Mouse (Mus musculus) liver, postnatal 0 days (tissue): ENCODE results near the gene Fanca. TPM values are rescaled to one million over a fixed set of nuclear protein-coding genes. Genes with fewer than 3 reads are reported as not detected.
A peak's percentile ranks its signal among the peaks of the same experiment; 100 is the strongest.

ENCODE experiments used
- ATAC-seq: fragments of 200-750 bp; cut with Nextera tagmentation; 2 replicates; pipeline ENCODE4 v1.8.0; 2017; ENCODE audit warnings: mild to moderate bottlenecking, moderate library complexity
- DNase-seq: peaks from one replicate; pipeline ENCODE4 v3.0.0-alpha.2; 2016
- H3K27ac ChIP-seq: fragments of 300-500 bp; sonication (generic); 2 replicates; pipeline ENCODE4 v1.5.1; 2014; ENCODE audit warnings: antibody characterized with exemption, moderate library complexity, mild to moderate bottlenecking, low read depth
- H3K27me3 ChIP-seq: fragments of 300-500 bp; sonication (generic); 2 replicates; pipeline ENCODE4 v1.6.1; 2014; ENCODE audit warnings: low read length, control low read depth, mixed read lengths; ENCODE audit not compliant: insufficient read depth
- H3K36me3 ChIP-seq: fragments of 300-500 bp; sonication (generic); replicated peaks from 2 replicates; pipeline ENCODE4 v1.6.1; 2014; ENCODE audit warnings: mild to moderate bottlenecking, control low read depth, low read length, moderate library complexity, mixed read lengths; ENCODE audit not compliant: insufficient read depth
- H3K4me1 ChIP-seq: fragments of 300-500 bp; sonication (generic); 2 replicates; pipeline ENCODE4 v1.6.1; 2014; ENCODE audit warnings: antibody characterized with exemption, mild to moderate bottlenecking, control low read depth; ENCODE audit not compliant: insufficient read depth
- H3K4me2 ChIP-seq: fragments of 300-500 bp; sonication (generic); 2 replicates; pipeline ENCODE4 v1.6.1; 2014; ENCODE audit warnings: low read depth, mild to moderate bottlenecking, low read length, moderate library complexity, mixed read lengths
- H3K4me3 ChIP-seq: fragments of 300-500 bp; sonication (generic); 2 replicates; pipeline ENCODE4 v1.5.1; 2014; ENCODE audit warnings: low read depth, low read length
- H3K9ac ChIP-seq: fragments of 300-500 bp; sonication (generic); replicated peaks from 2 replicates; pipeline ENCODE4 v1.6.1; 2014; ENCODE audit warnings: mild to moderate bottlenecking, moderate library complexity
- H3K9me3 ChIP-seq: fragments of 300-500 bp; sonication (generic); 2 replicates; pipeline ENCODE4 v1.6.1; 2016; ENCODE audit warnings: mild to moderate bottlenecking, control low read depth, low read length, mixed read lengths
- CTCF ChIP-seq: sonication (generic); IDR thresholded peaks from 2 replicates; pipeline ENCODE4 v1.5.1; 2016; ENCODE audit warnings: antibody characterized with exemption, low read depth
- EP300 ChIP-seq: IDR thresholded peaks from 2 replicates; pipeline ENCODE4 v1.6.1; 2016; ENCODE audit warnings: antibody characterized with exemption, low read depth, mild to moderate bottlenecking
- WGBS: fragments of 180-500 bp; shearing (Covaris S2); extraction: QIAGEN DNeasy Blood & Tissue Kit; methylation state at CpG from one replicate; pipeline ENCODE4 v1.1.7; 2014; ENCODE audit not compliant: insufficient replicate concordance; 5-methylcytosine and 5-hydroxymethylcytosine counted together
- polyA plus RNA-seq: library from polyadenylated mRNA; unstranded; fragments of >200 nt; fragmentation: Nextera tagmentation; extraction: Ambion mirVana; gene quantifications from 2 replicates; pipeline ENCODE4 v1.2.1, GENCODE M21; 2015

Fanca gene
- polyA plus RNA-seq, 1 experiment from 2014 or later, result 6.3 TPM

DNA sequence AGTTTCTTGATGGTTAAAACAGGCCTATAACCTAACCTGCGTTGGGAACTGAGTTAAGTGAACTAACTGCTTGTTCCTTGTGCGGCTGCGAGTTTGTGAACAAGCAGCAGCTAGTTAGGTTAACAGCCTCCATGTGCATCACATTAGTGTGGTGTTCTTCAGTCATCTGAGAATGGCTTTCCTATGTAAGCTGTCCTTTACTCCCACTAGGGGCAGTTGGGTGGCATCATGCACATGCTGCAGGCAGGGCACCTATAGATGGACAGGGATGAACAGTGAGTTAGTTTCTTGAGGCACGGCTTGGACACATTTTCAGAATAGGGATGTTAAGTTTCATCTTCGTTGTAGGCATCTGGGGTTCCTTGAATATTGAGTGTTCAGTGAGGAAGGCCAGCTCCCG is 63.2 kb downstream of the Fanca start:
- peak overlapping the region; percentile 77 for H3K4me2 ChIP-seq
- WGBS, result 62% methylated on average over 6 of the region's 6 CpGs

DNA sequence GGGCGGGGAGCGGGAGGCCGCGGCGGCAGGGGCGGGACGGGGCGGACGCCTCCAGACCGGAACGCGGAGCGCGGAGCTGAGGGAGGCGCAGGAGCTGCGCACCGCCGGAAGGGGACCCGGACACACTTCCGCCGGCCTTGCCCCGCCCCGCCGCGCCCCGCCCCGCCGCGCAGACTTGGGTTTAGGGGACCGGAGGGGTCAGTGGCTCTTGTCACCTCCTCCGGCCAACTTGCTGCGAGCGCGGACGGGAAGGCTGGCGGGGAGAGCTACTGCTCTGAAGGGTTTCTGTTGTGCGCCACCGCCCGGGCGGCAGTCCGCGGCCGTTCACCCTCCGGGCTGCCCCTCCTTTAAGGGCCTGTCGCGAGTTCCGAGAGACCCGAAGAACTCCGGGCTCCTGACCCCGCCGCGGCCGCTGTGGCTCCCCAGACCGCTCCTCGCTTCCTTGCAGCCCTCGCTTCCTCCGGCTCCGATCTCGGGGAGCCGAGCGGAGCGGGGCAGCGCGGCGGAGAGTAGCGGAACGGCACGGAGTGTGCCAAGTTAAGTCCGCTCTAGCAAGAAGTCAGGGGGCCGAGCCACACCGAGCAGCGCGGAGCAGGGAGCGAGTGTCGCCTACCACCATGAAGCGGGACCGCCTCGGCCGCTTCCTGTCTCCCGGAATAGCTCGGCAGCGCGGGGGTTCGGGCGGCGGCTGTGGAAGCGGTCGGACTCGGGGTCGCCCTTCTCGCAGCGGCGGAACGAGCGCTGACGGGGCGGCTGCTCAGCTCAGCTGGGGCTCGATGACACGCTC is 64.1 kb downstream of the Fanca start, which contains the start of the genes Zfp276 and Vps9d1:
TSS of gene Zfp276 (plus strand) at position 97 of the 787 bp plus-strand sequence.
TSS of gene Vps9d1 (minus strand) at position 250 of the 787 bp plus-strand sequence.
- peaks cover 36% of the 10 kb centered on the region for H3K36me3 ChIP-seq
- peak; percentile 97 for ATAC-seq

More for the DNA sequence above, 63.2 kb downstream of the Fanca start:
- no peak for TF ChIP-seq EP300
- TF ChIP-seq CTCF, result peak; percentile 44
- peak overlapping the region; percentile 92 for H3K27ac ChIP-seq
- H3K36me3 ChIP-seq, result peaks cover 44% of the 10 kb centered on the region
- ATAC-seq, result no peak
- DNase-seq, result no peak
- no peaks in the 10 kb centered on the region for H3K9me3 ChIP-seq
- H3K4me1 ChIP-seq, result peaks cover 18% of the 10 kb centered on the region
- peak overlapping the region; percentile 90 for H3K4me3 ChIP-seq
- H3K27me3 ChIP-seq, result no peaks in the 10 kb centered on the region
- peak overlapping the region; percentile 93 for H3K9ac ChIP-seq

DNA sequence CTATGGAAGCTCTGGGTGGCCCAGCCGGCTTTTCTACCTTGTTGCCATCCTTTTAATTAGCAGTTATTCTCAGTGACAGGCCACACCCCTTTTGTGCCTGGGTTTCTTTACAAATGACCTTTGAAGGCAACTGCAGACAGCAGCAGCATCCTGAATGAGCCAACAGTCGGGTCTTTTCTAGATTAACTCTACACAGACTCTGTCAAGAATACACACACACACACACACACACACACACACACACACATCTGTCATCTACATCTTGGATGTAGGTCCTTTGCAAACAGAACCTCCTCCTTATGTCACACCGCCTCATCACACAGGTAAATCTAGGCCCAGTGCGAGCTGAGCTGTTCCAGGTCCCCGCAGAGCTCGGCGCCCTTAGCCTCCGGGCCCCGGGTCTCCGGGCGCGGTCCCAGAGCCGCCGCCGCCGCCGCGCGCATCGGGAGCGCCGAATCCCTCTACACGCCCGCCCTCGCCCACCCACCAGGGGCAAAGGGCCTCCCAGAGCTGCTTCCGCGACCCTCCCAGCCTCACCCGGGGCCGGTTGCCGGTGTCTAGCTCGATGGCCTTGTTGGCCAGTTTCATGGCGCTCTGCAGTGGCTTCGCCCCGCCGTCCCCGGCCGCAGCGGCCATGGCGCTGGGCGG is 64.8 kb downstream of the Fanca start:
- peaks cover 36% of the 10 kb centered on the region for H3K36me3 ChIP-seq
- DNase-seq (no peak), ATAC-seq (peak; percentile 16)
- H3K27me3 ChIP-seq, result no peaks in the 10 kb centered on the region
- peak overlapping the region; percentile 92 for H3K27ac ChIP-seq
- H3K9ac ChIP-seq, result peak overlapping the region; percentile 93
- peaks cover 18% of the 10 kb centered on the region for H3K4me1 ChIP-seq
- peak overlapping the region; percentile 90 for H3K4me3 ChIP-seq
- TF ChIP-seq CTCF (no peak), EP300 (no peak)
- H3K4me2 ChIP-seq, result peak overlapping the region; percentile 77
- H3K9me3 ChIP-seq, result no peaks in the 10 kb centered on the region
- under 1% methylated on average over 36 of the region's 40 CpGs for WGBS

More for the DNA sequence above, 64.1 kb downstream of the Fanca start, which contains the start of the genes Zfp276 and Vps9d1:
- Histone ChIP-seq H3K4me2 (peak within 1 kb of the TSS; percentile 77), H3K27me3 (no peaks in the 10 kb centered on the region), H3K9ac (peak within 1 kb of the TSS; percentile 93), H3K4me1 (peaks cover 18% of the 10 kb centered on the region), H3K4me3 (peak within 1 kb of the TSS; percentile 90), H3K9me3 (no peaks in the 10 kb centered on the region), H3K27ac (peak within 1 kb of the TSS; percentile 92)
- WGBS, result 3% methylated on average over 93 of the region's 99 CpGs
- TF ChIP-seq EP300 (no peak), CTCF (peak; percentile 9; the same call in 1 of the 2 replicates)
- DNase-seq, result peak; percentile 92

DNA sequence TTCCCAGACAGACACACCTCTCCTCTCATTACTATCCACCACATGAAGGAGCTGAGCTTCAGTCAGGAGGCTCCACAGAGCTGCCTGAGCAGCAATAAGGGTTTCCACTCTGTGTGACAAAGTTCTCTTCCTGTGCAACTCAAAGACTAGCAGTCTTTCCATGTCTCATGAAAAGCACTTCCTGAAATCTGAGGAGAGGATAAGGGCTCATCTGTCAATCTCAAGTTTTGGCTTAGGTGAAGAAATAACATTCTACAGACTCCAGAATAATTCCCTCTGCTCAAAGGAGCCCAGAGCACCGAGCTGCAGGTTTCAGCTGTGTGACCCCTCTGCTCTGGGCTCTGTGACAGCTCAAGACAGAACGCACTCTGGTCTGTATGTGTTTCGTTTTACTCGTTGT is 65.5 kb downstream of the Fanca start:
- no peaks in the 10 kb centered on the region for H3K27me3 ChIP-seq
- no peaks in the 10 kb centered on the region for H3K9me3 ChIP-seq
- WGBS, result 52% methylated on average over 4 of the region's 4 CpGs
- no peak for DNase-seq
- ATAC-seq, result no peak
- peaks cover 38% of the 10 kb centered on the region for H3K36me3 ChIP-seq
- peak overlapping the region; percentile 90 for H3K4me3 ChIP-seq
- H3K4me1 ChIP-seq, result peaks cover 18% of the 10 kb centered on the region
- no peak overlapping the region for H3K27ac ChIP-seq
- H3K9ac ChIP-seq, result peak overlapping the region; percentile 93; the same call in 1 of the 2 replicates
- H3K4me2 ChIP-seq, result peak overlapping the region; percentile 77
- TF ChIP-seq CTCF, result no peak
- no peak for TF ChIP-seq EP300

DNA sequence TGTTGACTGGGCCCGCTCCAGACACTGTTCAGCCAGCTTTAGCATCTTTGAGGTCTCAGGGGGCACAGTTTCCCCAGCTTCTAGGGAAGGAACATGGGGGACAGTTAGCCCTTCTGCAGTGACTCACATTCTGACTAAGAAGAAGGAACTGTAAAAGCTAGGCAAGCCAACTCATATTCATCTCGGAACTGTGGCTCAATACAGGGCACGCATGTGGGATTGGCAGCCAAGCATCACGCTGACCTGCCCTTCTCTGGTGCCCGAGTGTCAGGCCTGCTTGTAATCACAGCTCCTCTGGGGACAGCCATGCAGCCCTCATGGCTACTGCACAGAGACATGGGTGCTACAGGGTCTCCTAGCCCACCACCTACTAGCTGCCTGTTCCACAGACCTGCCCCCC is 67.4 kb downstream of the Fanca start:
- Histone ChIP-seq H3K9ac (no peak overlapping the region), H3K4me1 (peaks cover 14% of the 10 kb centered on the region), H3K9me3 (no peaks in the 10 kb centered on the region), H3K4me2 (no peak overlapping the region), H3K27ac (no peak overlapping the region), H3K27me3 (no peaks in the 10 kb centered on the region), H3K36me3 (peaks cover 36% of the 10 kb centered on the region), H3K4me3 (no peak overlapping the region)
- no peak for TF ChIP-seq CTCF
- 88% methylated on average over 5 of the region's 5 CpGs for WGBS
- DNase-seq, result no peak
- no peak for ATAC-seq

DNA sequence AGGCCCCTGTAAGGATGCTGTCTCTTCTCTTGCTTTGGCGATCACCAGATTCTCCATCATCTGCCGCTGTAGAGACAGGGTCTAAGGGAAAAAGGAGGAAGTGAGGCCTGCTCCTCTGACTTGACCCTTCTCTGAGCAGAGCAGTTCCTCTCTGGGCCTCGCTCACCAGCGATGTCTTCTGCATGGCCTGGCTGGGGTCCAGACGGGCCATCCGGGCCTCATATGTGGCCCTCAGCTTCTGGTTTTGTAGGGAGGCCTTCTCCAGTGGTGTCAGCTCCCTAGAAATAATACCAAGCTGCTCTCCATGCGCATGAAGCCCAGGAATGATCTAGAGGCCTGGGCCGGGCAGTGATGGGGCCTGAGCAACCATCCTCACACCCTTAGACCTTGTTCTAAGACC is 69.8 kb downstream of the Fanca start:
- DNase-seq (no peak), ATAC-seq (no peak)
- Histone ChIP-seq H3K9me3 (no peaks in the 10 kb centered on the region), H3K4me2 (no peak overlapping the region), H3K4me1 (peaks cover 16% of the 10 kb centered on the region), H3K4me3 (no peak overlapping the region), H3K9ac (no peak overlapping the region), H3K27me3 (no peaks in the 10 kb centered on the region), H3K36me3 (peaks cover 40% of the 10 kb centered on the region), H3K27ac (no peak overlapping the region)
- no peak for TF ChIP-seq EP300
- TF ChIP-seq CTCF, result no peak
- 65% methylated on average over 8 of the region's 8 CpGs for WGBS
